Mouse (Mus musculus): ENCODE results near the gene Olfr845. TPM values are rescaled to one million over a fixed set of nuclear protein-coding genes. Genes with fewer than 3 reads are reported as not detected.

Gene Olfr845
- total RNA-seq (2015; ENCODE audit: low replicate concordance) (not detected in 2 replicates), total RNA-seq (2017; ENCODE audit: low replicate concordance) (not detected in 2 replicates)

DNA sequence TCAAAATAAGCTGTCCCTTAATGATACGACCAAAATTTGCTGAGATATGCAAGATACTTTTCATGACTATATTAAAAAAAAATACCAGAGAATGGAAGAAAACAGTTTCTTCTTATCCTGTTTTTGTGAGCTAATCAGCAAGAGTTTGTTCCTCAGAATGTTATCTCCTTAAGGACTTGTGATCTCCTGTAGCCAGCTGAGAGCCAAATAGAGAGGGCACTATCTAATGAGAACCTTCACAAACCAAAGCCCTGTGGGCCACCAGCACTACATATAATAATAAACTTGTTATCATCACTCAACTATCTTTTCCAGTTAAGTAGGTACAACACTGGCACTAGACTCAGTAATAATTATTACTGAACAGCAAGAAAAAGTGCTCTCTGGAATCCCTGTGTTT lies at the start of gene Olfr845:
Gene Olfr845, plus strand, starts transcription at position 301 of the 400 bp plus-strand sequence.
- ATAC-seq (replicated peaks; ENCODE audit: low FRiP score, poor library complexity, severe bottlenecking), result no peak

DNA sequence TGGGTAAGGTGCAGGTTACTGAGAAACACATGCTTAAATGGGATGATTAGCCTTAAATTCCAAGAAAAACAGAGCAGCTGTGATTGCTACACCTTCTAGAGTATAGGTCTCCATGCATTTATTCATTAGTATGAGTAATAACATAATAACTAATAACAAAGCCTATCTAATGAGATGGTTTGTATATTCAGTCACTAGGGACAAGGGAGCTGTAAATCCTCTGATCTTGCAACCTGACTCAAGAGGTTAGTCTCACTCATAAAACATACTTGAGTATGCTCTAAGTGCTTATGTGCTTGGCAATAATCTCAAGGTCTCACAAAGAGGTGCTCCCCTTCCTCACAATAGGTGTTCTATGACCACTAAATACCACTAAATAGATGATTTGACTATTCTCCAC lies 20.2 kb upstream of the Olfr845 start, which contains the start of gene Olfr844:
Gene Olfr844, plus strand, starts transcription at position 301 of the 400 bp plus-strand sequence.
- no peak for ATAC-seq (replicated peaks; ENCODE audit: low FRiP score, poor library complexity, severe bottlenecking)

DNA sequence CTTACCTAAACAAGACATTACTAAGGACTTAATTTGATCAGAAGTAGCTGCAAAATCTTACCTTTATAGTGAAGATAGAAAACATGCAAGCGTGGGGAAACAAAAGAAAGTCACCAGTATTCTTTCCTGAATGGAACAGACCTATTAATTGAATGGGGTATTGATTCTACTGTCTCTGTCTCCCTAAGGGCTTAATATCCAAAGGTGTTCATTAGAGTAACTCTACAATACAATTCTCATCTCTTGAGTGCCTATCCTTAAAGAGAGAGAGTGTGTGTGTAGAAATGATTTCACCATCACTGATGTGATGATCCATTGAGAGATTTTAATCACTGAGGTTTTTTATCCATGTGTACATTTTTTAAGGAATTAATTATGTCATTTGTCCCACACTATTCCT lies 27.6 kb downstream of the Olfr845 start, which contains the start of gene Olfr846:
Gene Olfr846, minus strand, starts transcription at position 101 of the 400 bp plus-strand sequence.
- no peak for ATAC-seq (replicated peaks; ENCODE audit: low FRiP score, poor library complexity, severe bottlenecking)

DNA sequence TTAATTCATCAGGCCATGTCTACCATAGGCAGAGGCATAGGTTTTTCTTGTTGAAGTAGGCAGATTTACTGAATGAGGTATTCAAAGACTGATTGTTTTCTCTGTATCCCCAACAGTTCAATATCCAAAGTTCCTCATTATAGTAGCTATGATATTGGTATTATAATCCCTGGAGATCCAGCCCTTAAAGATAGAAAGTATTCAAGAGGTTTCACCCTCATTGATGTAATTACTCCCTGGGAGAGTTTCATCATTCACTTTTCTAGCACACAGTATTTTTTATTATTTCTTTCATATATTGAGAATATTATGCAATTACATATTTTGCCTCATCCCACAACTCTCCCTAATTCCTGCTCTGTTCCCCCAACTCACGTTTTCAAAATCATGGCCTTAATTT lies 42.3 kb downstream of the Olfr845 start, which contains the start of gene Olfr847:
Gene Olfr847, minus strand, starts transcription at position 101 of the 400 bp plus-strand sequence.
- ATAC-seq (replicated peaks; ENCODE audit: low FRiP score, poor library complexity, severe bottlenecking), result no peak

Other genes with a start within 250 kb of the Olfr845 start
- gene Olfr836, start 216.1 kb upstream of the Olfr845 start, total RNA-seq (2015; ENCODE audit: low replicate concordance), result not detected in 2 replicates
- gene Olfr836, start 216.1 kb upstream of the Olfr845 start, total RNA-seq (2017; ENCODE audit: low replicate concordance), result not detected in 2 replicates
- not detected in 2 replicates for gene Olfr837, start 200.1 kb upstream of the Olfr845 start, total RNA-seq (2015; ENCODE audit: low replicate concordance)
- gene Olfr837, start 200.1 kb upstream of the Olfr845 start, total RNA-seq (2017; ENCODE audit: low replicate concordance), result not detected in 2 replicates
- gene Olfr839-ps1, start 159.1 kb upstream of the Olfr845 start, total RNA-seq (2015; ENCODE audit: low replicate concordance), result not detected in 2 replicates
- not detected in 2 replicates for gene Olfr839-ps1, start 159.1 kb upstream of the Olfr845 start, total RNA-seq (2017; ENCODE audit: low replicate concordance)
- gene Olfr843, start 84.5 kb upstream of the Olfr845 start, total RNA-seq (2015; ENCODE audit: low replicate concordance), result not detected in 2 replicates
- not detected in 2 replicates for gene Olfr843, start 84.5 kb upstream of the Olfr845 start, total RNA-seq (2017; ENCODE audit: low replicate concordance)
- gene Olfr844, start 20.1 kb upstream of the Olfr845 start, total RNA-seq (2015; ENCODE audit: low replicate concordance), result not detected in 2 replicates
- not detected in 2 replicates for gene Olfr844, start 20.1 kb upstream of the Olfr845 start, total RNA-seq (2017; ENCODE audit: low replicate concordance)
- not detected in 2 replicates for gene Olfr846, start 27.5 kb downstream of the Olfr845 start, total RNA-seq (2015; ENCODE audit: low replicate concordance)
- gene Olfr846, start 27.5 kb downstream of the Olfr845 start, total RNA-seq (2017; ENCODE audit: low replicate concordance), result not detected in 2 replicates
- not detected in 2 replicates for gene Olfr847, start 42.2 kb downstream of the Olfr845 start, total RNA-seq (2015; ENCODE audit: low replicate concordance)
- not detected in 2 replicates for gene Olfr847, start 42.2 kb downstream of the Olfr845 start, total RNA-seq (2017; ENCODE audit: low replicate concordance)
- gene Olfr849, start 103.8 kb downstream of the Olfr845 start, total RNA-seq (2015; ENCODE audit: low replicate concordance), result not detected in 2 replicates
- gene Olfr849, start 103.8 kb downstream of the Olfr845 start, total RNA-seq (2017; ENCODE audit: low replicate concordance), result not detected in 2 replicates
- not detected in 2 replicates for gene Olfr850, start 141.8 kb downstream of the Olfr845 start, total RNA-seq (2015; ENCODE audit: low replicate concordance)
- not detected in 2 replicates for gene Olfr850, start 141.8 kb downstream of the Olfr845 start, total RNA-seq (2017; ENCODE audit: low replicate concordance)
- not detected in 2 replicates for gene Olfr851, start 156.8 kb downstream of the Olfr845 start, total RNA-seq (2015; ENCODE audit: low replicate concordance)
- not detected in 2 replicates for gene Olfr851, start 156.8 kb downstream of the Olfr845 start, total RNA-seq (2017; ENCODE audit: low replicate concordance)
- not detected in 2 replicates for gene Olfr853, start 204.6 kb downstream of the Olfr845 start, total RNA-seq (2015; ENCODE audit: low replicate concordance)
- gene Olfr853, start 204.6 kb downstream of the Olfr845 start, total RNA-seq (2017; ENCODE audit: low replicate concordance), result not detected in 2 replicates
- not detected in 2 replicates for gene Olfr854, start 230.9 kb downstream of the Olfr845 start, total RNA-seq (2015; ENCODE audit: low replicate concordance)
- not detected in 2 replicates for gene Olfr854, start 230.9 kb downstream of the Olfr845 start, total RNA-seq (2017; ENCODE audit: low replicate concordance)
- not detected in 2 replicates for gene Olfr855, start 246.2 kb downstream of the Olfr845 start, total RNA-seq (2015; ENCODE audit: low replicate concordance)
- gene Olfr855, start 246.2 kb downstream of the Olfr845 start, total RNA-seq (2017; ENCODE audit: low replicate concordance), result not detected in 2 replicates

All from erythroid progenitor cell, adult 5-6 weeks (primary cell).